In the genomic region with DNA sequence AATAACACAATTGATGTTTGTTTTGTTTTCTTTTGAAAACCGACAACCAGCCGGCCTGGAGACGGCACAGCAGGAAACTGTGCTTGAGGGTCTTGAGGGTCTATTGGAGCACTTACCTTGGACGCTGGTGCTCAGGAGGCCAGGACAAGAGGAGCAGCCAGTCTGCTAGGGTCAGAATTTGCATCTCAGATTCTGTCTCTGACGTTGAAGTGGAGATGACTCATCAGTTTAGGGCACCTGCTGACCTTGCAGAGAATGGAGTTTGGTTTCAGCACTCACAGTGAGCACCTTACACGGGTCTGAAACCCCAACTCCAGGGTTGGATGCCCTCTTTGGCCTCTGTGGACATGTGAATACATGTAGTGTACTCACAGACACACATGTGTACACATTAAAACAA, we compare ENCODE assay signal across 24 mouse cellular contexts.
"Had no signal": no experiment of that assay in that cellular context is flagged by ENCODE, and none has a peak within 500 bp of the region (broad histone marks: within the 10 kb centered on the region; RNA-seq: fewer than 3 reads in every experiment).

No protein-coding gene starts in this region.

- ATAC-seq: hindbrain, postnatal 0 days; intestine, embryonic 16.5 days had no signal

- DNase-seq: gastrocnemius, postnatal 25 days; heart, adult 18-20 months; heart, postnatal 14 days; heart, postnatal 36 days; kidney, adult 11 months; kidney, adult 2 months; kidney, adult 9 months; kidney, postnatal 14 days; kidney, postnatal 36 days; layer of hippocampus, adult 9-11 months; layer of hippocampus, postnatal 36 days; left cerebral cortex, postnatal 4 days had no signal

- H3K27ac ChIP-seq: heart, embryonic 10.5 days; heart, embryonic 13.5 days; heart, embryonic 15.5 days; hindbrain, embryonic 13.5 days; hindbrain, embryonic 15.5 days; hindbrain, postnatal 0 days; kidney, embryonic 15.5 days; kidney, postnatal 0 days; limb, embryonic 13.5 days; limb, embryonic 15.5 days; liver, embryonic 14.5 days had no signal

- H3K4me3 ChIP-seq: heart, embryonic 10.5 days; heart, embryonic 13.5 days; heart, embryonic 15.5 days; hindbrain, embryonic 13.5 days; hindbrain, embryonic 15.5 days; kidney, embryonic 15.5 days; limb, embryonic 13.5 days; limb, embryonic 15.5 days had no signal

- H3K4me2 ChIP-seq: heart, embryonic 13.5 days; heart, embryonic 15.5 days; hindbrain, embryonic 13.5 days; hindbrain, embryonic 15.5 days; kidney, embryonic 15.5 days; limb, embryonic 13.5 days; limb, embryonic 15.5 days had no signal

- H3K9ac ChIP-seq: heart, embryonic 13.5 days; heart, embryonic 15.5 days; hindbrain, embryonic 13.5 days; hindbrain, embryonic 15.5 days; kidney, embryonic 15.5 days; limb, embryonic 13.5 days; limb, embryonic 15.5 days; liver, embryonic 14.5 days had no signal

- H3K9me3 ChIP-seq: heart, embryonic 10.5 days; heart, embryonic 13.5 days; heart, embryonic 15.5 days; hindbrain, embryonic 13.5 days; hindbrain, embryonic 15.5 days; kidney, embryonic 15.5 days; limb, embryonic 13.5 days; limb, embryonic 15.5 days had no signal

- H3K27me3 ChIP-seq: heart, embryonic 13.5 days; heart, embryonic 15.5 days; hindbrain, embryonic 13.5 days; hindbrain, embryonic 15.5 days; kidney, embryonic 15.5 days; limb, embryonic 13.5 days; limb, embryonic 15.5 days had no signal
